Mouse (Mus musculus) brain, embryonic 14.5 days (tissue): ENCODE measurements at regions not wholly inside any gene's neighbourhood (a gene's known extent, or its start where the extent isn't known, plus 50 kb on each side); places are given as distances from the start of the nearest gene placed in this dataset.

Experiments used
- DNase-seq: peaks from one replicate; pipeline ENCODE4 v3.0.0-alpha.2; 2011; ENCODE audit warnings: low read depth
- CTCF ChIP-seq: fragments of 200-500 bp; IDR thresholded peaks from 2 replicates; pipeline ENCODE4 v1.5.1; 2012; ENCODE audit warnings: inconsistent platforms, mild to moderate bottlenecking, moderate library complexity, borderline replicate concordance; ENCODE audit not compliant: insufficient read depth, insufficient read length; ENCODE audit errors: extremely low read depth
- POLR2A ChIP-seq: fragments of 200-500 bp; IDR thresholded peaks from 2 replicates; pipeline ENCODE4 v1.6.1; 2012; ENCODE audit warnings: mild to moderate bottlenecking, inconsistent platforms, borderline replicate concordance; ENCODE audit not compliant: poor library complexity, insufficient read depth, insufficient read length, severe bottlenecking; ENCODE audit errors: extremely low read depth

- DNase-seq: no peak
- TF ChIP-seq POLR2A (no peak), CTCF (no peak)
Measured at GRCm38 (mm10) chr6:117505431-117505830, 335.5 kb upstream of the Zfp637 start.

DNA sequence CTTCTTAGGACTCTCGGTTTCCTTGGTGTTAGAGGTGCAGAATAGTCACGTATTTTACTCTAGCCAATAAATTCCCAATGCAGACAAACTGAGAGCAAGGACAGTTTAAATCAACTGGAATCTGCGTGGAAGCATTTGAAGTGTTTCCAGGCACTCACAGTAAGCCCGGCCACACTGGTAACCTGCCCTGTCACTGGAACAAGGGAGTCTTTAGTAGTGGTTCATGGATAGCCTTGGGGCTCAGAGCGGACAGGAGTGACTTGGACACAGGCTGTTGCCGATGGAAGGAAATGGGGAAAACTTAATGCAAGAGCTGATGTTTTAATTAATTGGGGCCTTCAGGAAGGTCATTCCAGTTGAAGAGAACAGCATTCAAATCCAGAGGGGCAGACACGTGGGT lies 334.4 kb upstream of the Zfp637 start:
- DNase-seq: no peak
- TF ChIP-seq CTCF (no peak), POLR2A (no peak)

DNA sequence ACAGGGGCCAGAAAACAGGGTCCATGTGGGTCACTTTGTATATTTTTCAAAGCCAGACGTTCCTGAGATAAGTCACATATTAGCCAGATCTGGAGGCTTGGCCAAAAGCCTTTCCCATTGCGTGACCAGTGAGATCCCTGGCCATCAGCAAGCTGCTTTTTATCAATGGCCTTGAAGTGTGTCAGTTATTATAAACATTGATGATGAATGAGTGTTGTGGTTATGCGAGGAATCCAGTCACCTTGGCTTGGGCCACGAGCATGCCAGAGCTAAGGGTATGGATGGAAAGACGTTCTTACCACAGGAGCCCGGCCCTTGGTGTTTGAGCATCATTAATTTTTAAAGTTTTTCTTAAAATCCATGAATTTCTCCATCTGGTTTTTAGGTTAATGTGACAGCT lies 332.1 kb upstream of the Zfp637 start:
- TF ChIP-seq POLR2A (no peak), CTCF (no peak)
- DNase-seq: no peak

- TF ChIP-seq POLR2A (no peak), CTCF (no peak)
Measured at GRCm38 (mm10) chr6:117510026-117510425, 331.0 kb upstream of the Zfp637 start.

DNA sequence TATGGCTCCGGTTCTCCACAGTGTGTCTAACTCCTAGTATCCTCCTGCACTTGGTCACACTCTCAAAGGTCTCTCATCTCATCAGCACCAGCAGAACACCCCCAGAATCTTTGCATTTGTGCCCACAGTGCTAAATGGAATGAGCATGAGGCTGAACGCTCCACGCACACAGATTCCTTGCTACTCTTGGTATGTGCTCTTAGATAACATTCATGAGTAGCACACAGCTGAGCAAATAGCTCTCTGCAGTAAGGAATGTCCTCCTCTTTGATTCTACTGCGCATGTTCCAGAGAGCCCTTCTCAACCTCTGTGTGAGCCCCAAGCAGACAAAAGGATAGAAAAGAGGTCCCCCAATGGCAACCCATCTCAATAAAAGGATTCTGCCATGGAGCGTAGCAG lies 326.1 kb upstream of the Zfp637 start:
- no peak for TF ChIP-seq POLR2A
- no peak for TF ChIP-seq CTCF
- DNase-seq: no peak

More at GRCm38 (mm10) chr6:117510026-117510425, 331.0 kb upstream of the Zfp637 start:
- no peak for DNase-seq

DNA sequence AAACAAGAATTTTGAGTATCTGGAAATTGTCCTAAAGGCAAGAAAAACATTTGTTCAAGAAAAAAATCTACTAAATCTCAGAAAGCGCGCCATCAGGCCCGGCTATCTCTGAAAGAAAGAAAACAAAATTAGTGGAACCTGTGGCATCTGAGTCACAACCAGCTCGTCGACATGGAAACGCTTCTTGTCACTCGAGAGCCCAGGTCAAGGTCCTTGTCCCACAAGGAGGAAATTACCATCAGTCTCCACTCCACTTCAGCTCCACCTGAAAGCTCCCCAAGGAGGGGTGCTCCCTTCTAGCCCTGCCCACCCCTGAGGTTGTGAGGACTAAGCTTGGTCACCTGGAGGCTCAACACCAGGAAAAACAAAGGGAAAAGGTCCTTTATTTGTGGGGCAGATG lies 324.1 kb upstream of the Zfp637 start:
- no peak for DNase-seq
- TF ChIP-seq CTCF: no peak
- no peak for TF ChIP-seq POLR2A

- DNase-seq: no peak
- no peak for TF ChIP-seq POLR2A
- TF ChIP-seq CTCF: no peak
Measured at GRCm38 (mm10) chr6:117518939-117519338, 322.0 kb upstream of the Zfp637 start.

DNA sequence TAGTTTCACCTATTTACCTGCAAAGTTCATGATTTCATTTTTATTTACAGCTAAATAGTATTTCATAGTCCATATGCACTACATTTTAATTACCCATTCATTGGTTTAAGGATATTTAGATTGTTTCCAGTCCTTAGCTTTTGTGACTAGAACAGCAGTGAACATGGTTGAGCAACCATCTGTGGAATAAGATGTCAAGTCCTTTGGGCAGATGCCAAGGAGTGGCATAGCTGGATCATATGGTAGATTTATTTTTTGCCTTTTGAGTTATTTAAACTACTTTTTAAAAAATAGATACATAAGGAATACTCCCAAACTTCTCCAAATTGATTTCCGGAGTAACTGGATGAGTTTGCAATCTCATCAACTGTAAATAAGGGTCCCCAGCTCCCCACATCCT lies 321.5 kb upstream of the Zfp637 start:
- no peak for TF ChIP-seq CTCF
- TF ChIP-seq POLR2A: no peak
- no peak for DNase-seq

- TF ChIP-seq CTCF (no peak), POLR2A (no peak)
- DNase-seq: peak; percentile 21
Measured at GRCm38 (mm10) chr6:117526161-117526935, 314.6 kb upstream of the Zfp637 start.

DNA sequence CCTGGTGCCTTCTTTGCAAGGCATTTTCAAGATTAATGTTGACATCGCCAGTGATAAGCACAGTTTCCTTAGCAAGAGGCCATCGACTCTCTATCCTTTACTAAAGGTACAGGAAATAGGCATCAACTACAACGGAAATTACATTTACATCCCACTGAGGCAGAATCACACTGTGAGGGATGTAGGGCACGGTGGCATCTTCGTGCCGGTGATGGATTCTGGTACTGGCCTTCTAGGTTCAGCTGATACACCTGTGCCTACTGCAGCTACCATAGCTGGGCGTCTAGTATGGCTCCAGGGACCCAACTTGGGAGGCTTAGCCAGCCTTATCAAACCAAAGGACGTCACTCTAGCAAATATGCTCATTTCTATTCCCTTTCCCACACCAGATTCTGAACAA lies 313.5 kb upstream of the Zfp637 start:
- TF ChIP-seq CTCF (no peak), POLR2A (no peak)
- no peak for DNase-seq

DNA sequence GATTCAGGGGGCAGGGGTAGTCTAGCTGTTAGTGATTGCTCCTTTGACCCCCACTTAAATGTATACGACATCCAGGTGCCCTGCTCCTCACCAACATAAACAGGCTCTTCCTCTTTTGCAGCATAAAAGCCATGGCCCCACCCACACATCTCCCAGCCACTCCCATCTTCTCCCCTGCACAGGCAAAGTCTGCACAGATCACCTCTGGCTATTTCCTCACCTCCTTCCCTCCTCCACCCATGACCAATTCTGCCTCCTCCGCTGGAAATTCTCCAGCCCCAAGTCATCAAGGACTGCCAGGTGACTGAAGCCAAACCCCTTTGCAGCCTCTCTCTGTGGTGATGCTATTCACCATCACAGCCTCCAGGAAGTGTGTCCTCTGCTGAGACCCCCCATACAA lies 306.8 kb upstream of the Zfp637 start:
- no peak for TF ChIP-seq CTCF
- no peak for TF ChIP-seq POLR2A
- no peak for DNase-seq

- TF ChIP-seq POLR2A: no peak
- DNase-seq: no peak
Measured at GRCm38 (mm10) chr6:117534991-117535390, 306.0 kb upstream of the Zfp637 start.

DNA sequence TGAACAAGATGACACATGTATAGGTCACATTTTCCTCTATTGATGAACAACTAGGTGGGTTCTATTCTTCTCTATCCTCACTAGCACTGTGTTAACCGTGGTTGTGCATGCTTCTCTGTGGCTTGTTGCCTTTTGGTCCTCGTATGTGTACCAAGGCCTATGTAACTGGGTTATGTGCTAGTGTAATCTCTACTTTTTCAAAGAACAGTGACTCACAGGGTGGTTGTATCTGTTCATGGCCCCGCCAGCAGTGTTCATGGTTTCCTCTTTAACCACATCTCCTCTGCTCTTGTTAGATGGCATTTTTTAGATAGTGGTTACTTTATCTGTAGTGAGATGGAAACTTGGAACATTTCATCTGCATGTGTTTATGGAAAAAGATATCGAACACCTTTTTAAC lies 304.9 kb upstream of the Zfp637 start:
- no peak for TF ChIP-seq CTCF
- TF ChIP-seq POLR2A: no peak
- no peak for DNase-seq

DNA sequence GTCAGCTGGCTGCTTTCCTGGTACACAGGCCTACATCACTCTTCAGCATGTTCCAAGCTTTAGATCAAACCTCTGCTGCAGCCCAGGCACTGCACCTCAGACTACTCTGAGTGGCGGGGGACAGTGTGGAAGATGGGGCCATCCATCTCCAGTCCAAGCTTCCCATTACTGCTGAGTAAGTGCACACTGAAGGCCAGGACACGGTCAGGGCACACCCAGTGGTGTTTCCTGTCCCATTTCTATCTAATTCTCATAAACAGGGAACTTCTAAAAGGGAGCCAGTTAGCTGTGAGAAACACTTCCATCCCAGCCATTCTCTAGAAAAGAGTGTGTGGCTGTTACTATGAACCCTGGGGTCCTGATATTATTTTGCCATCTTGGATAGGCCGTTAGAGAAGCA lies 298.5 kb upstream of the Zfp637 start:
- DNase-seq: no peak
- TF ChIP-seq POLR2A (no peak), CTCF (no peak)
